Mouse (Mus musculus): ENCODE measurements around the gene Epb41l2. TPM values are rescaled to one million over a fixed set of nuclear protein-coding genes. Genes with fewer than 3 reads are reported as not detected.

Epb41l2 gene
- polyA plus RNA-seq, 2 experiments: 6.8 to 11.7 TPM

DNA sequence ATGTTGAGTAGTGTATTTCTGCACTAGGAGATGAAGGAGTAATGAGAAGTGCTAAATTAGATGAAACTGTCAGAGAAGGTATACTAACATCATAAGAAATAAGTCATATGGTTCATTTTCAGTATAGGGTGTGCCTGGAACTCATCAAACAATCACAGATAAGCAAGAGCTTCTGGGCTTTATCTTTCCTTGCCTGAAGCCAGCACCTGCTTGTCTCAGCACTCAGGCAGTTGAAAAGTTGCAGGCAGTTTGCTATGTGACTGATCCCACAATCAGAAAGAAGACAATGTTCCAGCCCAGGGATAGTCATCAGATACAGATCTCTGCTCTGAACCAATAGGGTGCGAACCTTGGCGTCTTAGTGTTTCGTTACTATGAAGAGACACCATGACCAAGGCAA is 181.5 kb downstream of the Epb41l2 start:
- Histone ChIP-seq H3K9me3 (ENCODE audit: control insufficient read depth, low read length) (no peaks in the 10 kb centered on the region), H3K27ac (no peak overlapping the region), H3K9ac (replicated peaks) (no peak overlapping the region), H3K36me3 (replicated peaks; ENCODE audit: control insufficient read depth, insufficient read depth, low read depth) (no peaks in the 10 kb centered on the region), H3K4me1 (replicated peaks; ENCODE audit: control insufficient read depth in 2 of 2, insufficient read depth in 2 of 2, low read length in 1 of 2) (peaks cover 0 to 3% of the 10 kb centered on the region in 2 experiments; a peak in 1 of 4 replicates), H3K4me3 (ENCODE audit: insufficient read depth in 1 of 2, low read depth in 2 of 2, low read length in 2 of 2) (no peak overlapping the region), H3K4me2 (ENCODE audit: low read depth) (no peak overlapping the region), H3K27me3 (ENCODE audit: control insufficient read depth, insufficient read depth, low read length) (no peaks in the 10 kb centered on the region)
- TF ChIP-seq EP300 (IDR thresholded peaks at IDR 0.05; ENCODE audit: low read depth): peak; percentile 18; the same call in 1 of the 2 replicates
- no peak for TF ChIP-seq CTCF (IDR thresholded peaks at IDR 0.05; ENCODE audit: low read depth)
- DNase-seq (ENCODE audit: low read depth in 3 of 3, low spot score in 3 of 3): no peak
- 75% methylated on average over 3 of the region's 3 CpGs for WGBS (ENCODE audit: insufficient replicate concordance)
- ATAC-seq (ENCODE audit: insufficient read depth): no peak

DNA sequence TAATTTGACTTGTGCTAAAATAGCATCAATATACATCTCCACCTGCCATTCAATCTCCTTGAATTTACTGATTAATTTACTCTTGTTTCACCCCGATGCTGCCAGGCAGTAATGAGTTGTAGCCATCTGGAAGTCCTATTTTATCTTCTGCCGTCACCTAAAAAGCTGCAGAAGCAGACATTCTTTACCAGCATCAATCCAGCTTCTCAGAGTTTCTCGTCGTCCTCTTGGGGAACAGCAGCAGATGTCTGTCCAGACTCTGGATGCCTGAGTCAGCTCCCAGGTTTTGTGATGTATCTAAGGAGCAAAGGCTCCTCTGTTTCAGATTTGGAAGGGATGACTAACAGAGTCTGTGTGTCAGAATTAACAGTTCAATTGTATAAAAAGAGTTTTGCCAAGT is 193.3 kb downstream of the Epb41l2 start:
- ATAC-seq (ENCODE audit: insufficient read depth) (no peak), DNase-seq (ENCODE audit: low read depth in 3 of 3, low spot score in 3 of 3) (no peak)
- Histone ChIP-seq H3K9me3 (ENCODE audit: control insufficient read depth, low read length) (no peaks in the 10 kb centered on the region), H3K36me3 (replicated peaks; ENCODE audit: control insufficient read depth, insufficient read depth, low read depth) (no peaks in the 10 kb centered on the region), H3K4me2 (ENCODE audit: low read depth) (no peak overlapping the region), H3K9ac (replicated peaks) (no peak overlapping the region), H3K27me3 (ENCODE audit: control insufficient read depth, insufficient read depth, low read length) (no peaks in the 10 kb centered on the region), H3K4me1 (replicated peaks; ENCODE audit: control insufficient read depth in 2 of 2, insufficient read depth in 2 of 2, low read length in 1 of 2) (no peaks in the 10 kb centered on the region), H3K27ac (no peak overlapping the region), H3K4me3 (ENCODE audit: insufficient read depth in 1 of 2, low read depth in 2 of 2, low read length in 2 of 2) (no peak overlapping the region)
- 61% methylated on average over 4 of the region's 4 CpGs for WGBS (ENCODE audit: insufficient replicate concordance)
- TF ChIP-seq EP300 (IDR thresholded peaks at IDR 0.05; ENCODE audit: low read depth) (no peak), CTCF (IDR thresholded peaks at IDR 0.05; ENCODE audit: low read depth) (no peak)

DNA sequence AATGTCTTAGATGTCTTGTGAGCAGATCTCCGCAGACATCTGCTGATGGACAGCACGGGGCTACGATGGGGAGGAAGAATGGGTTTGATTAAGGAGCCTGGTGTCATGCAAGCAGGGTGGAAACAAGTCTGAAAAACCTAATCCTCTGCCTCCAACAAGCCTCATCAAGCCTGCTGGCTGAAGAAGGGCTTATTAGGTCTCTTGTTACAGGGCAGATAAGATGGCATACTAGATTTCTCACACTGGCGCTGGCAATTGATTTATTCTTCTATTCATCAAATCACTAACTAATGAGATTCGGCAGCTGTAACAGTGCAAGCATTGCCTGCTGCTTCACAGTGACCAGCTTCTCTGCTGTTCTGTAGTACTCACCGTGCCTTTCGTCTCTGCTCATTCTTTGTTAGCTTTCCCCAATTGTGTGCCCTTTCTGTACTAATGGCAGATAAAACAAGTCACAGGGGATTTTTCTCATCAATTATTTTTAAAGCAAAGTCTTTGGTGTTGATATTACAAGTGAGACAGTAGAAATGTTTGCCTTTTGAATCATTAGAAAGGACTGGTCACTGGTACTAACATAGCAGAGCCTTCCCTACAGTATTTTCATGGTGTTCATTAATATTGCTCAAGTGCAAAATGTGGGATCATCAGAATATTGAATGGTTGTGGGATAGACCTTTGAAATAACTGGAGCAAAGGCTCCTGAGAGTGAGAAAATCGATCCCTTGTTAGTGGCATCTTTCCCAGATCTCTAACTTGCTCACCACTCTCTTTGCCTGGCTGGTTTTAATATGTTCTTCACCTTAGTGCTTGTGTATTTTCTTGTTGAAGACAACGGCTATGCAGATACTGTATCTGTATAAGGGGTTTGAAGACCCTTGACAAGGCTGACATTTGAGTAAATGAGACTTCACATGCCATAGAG is 212.0 kb downstream of the Epb41l2 start:
- no peaks in the 10 kb centered on the region for H3K9me3 ChIP-seq (ENCODE audit: control insufficient read depth, low read length)
- DNase-seq (ENCODE audit: low read depth in 3 of 3, low spot score in 3 of 3) (no peak), ATAC-seq (ENCODE audit: insufficient read depth) (no peak)
- H3K4me1 ChIP-seq (replicated peaks; ENCODE audit: control insufficient read depth in 2 of 2, insufficient read depth in 2 of 2, low read length in 1 of 2): no peaks in the 10 kb centered on the region
- H3K27me3 ChIP-seq (ENCODE audit: control insufficient read depth, insufficient read depth, low read length): no peaks in the 10 kb centered on the region
- no peaks in the 10 kb centered on the region for H3K36me3 ChIP-seq (replicated peaks; ENCODE audit: control insufficient read depth, insufficient read depth, low read depth)
- WGBS (ENCODE audit: insufficient replicate concordance): 64% methylated on average over 9 of the region's 9 CpGs
- no peak overlapping the region for H3K27ac ChIP-seq
- H3K9ac ChIP-seq (replicated peaks): no peak overlapping the region
- no peak overlapping the region for H3K4me2 ChIP-seq (ENCODE audit: low read depth)
- no peak overlapping the region for H3K4me3 ChIP-seq (ENCODE audit: insufficient read depth in 1 of 2, low read depth in 2 of 2, low read length in 2 of 2)
- TF ChIP-seq CTCF (IDR thresholded peaks at IDR 0.05; ENCODE audit: low read depth) (no peak), EP300 (IDR thresholded peaks at IDR 0.05; ENCODE audit: low read depth) (no peak)

Other genes with a start within 250 kb of the Epb41l2 start
- gene Akap7, start 51.9 kb upstream of the Epb41l2 start, polyA plus RNA-seq (2012; rRNA removed): 6.5 and 14.3 TPM in 2 replicates
- gene Akap7, start 51.9 kb upstream of the Epb41l2 start, polyA plus RNA-seq (2014; fragmentation: Nextera tagmentation; extraction: Ambion mirVana): 26.8 and 33.4 TPM in 2 replicates
- gene Smlr1, start 176.5 kb downstream of the Epb41l2 start, polyA plus RNA-seq (2012; rRNA removed): 16.5 and 18.3 TPM in 2 replicates
- 14.3 and 17.7 TPM in 2 replicates for gene Smlr1, start 176.5 kb downstream of the Epb41l2 start, polyA plus RNA-seq (2014; fragmentation: Nextera tagmentation; extraction: Ambion mirVana)